Mouse (Mus musculus) cerebellum, adult 9-10 months (tissue): ENCODE results near the gene Prkag1.

Experiments used
- DNase-seq: peaks from one replicate; pipeline ENCODE4 v3.0.0; 2022

The Prkag1 gene

DNA sequence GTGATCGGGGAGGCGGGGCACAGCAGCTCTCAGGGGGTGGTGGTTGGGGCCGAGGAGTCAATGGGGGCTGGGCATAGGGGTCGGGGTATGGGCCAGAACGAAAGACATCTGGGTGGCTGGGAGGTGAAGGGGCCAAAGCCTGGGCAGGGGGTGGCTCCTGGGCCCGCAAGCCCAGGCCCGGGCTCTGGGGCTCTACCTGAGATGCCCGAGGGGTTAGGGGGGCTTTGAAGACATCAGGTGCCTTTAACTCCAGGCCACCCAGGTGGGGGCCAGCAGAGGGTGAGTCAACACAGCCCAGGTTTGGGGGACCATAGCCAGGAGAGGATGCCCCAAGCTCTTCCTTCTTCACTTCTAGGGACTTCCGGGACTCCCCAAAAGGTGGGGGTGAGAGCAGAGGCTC lies 21.4 kb upstream of the Prkag1 start:
- no peak for DNase-seq

DNA sequence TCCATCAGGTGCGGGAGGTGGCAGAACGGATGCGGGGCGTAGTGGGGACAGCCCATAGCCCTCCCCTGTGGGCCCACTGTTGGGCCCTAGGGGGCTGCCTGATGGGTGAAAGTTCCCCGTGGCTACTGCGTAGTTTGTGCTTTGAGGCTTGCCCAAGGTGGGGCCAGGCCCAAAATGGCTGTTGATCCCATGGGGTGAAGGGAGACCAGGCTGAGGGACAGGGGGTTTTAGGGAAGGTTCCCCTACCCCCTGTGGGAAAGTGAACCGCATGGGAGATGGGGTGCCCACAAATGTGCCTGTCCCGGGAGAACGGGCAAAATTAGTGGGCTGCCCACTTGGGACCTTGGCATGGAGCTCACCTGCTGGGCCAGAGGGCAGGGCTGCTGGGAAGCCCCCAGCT lies 20.8 kb upstream of the Prkag1 start:
- no peak for DNase-seq

DNA sequence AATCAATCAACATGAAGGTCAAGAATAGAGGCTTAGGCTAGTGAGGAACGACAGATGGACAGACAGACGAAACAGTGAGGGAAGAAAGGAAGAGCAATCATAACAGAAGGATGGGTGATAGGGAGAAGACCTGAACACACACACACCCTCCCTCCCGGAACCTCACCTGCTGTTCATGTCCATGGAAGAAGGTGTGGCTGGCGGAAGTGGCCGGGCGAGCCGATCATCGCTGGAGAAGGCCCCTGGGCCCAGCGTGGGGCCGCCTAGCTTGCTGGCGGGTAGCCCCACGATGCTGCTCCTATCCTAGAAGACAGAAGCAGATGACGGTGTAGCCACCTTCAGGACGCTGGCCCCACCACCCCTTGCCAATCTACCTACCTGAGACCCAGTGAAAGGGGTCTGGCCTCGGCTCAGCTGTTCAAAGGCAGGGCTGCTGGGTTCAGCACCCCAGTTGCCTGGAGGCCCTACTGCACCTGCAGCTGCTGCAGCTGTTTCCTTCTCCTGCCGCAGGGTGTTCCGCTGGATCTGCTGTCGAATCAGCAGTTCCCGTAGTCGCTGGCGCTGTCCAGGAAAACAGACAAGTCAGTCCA lies 20.0 kb upstream of the Prkag1 start:
- DNase-seq = no peak

DNA sequence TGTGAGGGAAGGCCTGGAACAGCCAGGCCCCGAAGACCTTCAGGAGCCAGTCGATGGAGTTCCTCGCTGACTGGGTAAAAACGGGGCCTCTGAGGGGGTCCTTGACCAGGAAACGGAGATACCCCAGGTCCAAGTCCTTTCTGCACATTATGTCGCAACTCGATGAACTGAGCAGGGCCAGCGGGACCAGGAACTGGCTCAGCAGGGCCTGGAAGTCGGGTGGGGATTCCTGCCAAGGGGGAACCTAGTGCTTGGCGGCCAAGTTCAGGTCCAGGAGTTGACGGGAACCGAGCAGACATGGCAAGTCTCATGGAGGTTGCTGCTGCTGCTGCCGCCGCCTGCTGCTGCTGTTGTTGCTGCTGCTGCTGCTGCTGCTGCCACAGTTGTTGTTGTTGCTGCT lies 19.3 kb upstream of the Prkag1 start:
- no peak for DNase-seq

DNA sequence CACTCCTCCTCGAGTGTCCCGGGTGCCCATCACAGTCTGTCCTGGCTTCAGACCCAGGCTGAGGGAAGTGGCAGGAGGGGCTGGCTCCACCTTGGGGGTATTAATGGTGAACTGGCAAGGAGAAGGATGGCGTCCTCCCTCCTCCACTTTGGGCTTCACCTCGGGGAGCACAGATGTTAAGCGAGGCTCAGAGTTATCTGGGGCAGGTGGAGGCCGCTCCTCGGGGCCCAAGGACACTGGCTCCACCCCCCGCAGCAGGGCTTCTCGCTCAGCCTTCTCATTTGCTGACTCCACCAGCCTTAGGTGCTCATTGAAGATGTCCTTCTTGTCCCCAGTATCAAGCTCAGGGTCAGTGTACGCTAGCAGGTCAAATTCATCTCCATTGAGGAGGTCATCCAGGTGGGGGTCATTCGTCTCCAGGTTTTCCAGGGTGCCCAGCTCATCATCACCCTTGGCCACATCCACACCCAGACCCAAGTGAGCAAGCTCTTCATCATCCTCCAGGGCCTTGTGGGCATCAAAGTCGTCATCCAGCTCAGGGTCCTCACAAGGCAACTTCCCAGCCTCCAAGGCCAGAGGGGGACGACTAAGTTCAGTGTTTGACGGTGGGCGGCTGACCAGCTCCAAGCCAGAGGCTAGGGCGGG lies 18.8 kb upstream of the Prkag1 start:
- DNase-seq = no peak

DNA sequence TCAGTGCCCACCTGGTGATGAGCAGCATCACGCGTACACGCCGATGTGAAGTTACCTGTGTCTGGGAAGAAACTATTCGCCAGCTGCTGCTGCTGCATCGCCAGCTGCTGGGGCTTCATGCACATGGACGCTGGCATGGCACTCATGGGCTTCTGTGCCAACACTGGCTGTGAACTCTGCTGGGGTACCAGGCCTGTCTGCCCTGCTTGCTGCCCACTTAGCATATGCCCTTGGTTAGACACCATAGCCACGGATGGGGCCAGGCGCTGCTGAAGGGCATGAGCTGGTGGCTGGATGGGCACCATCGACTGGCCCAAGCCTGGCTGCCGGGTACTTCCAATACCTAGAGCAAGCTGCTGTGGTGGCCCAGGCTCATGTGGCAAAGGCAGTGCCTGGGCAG lies 17.8 kb upstream of the Prkag1 start:
- DNase-seq = no peak

DNA sequence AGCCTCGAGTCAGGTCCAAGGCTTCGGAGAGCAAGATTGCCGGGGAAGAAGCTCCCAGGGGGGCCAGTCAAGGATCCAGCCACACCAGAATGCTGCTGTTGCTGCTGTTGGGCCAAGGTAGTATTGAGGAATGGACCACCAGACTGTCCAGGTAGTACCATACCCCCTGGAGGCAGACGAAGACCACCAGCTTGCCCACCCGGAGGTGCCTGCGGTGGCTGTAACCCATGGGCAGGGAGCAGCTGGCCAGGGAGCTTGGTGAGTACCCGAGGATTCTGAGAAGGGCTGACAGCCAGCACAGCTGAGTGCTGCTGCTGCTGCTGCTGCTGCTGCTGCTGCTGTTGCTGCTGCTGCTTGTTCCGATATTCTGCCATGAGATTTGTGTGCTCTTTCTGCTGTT lies 14.8 kb upstream of the Prkag1 start:
- DNase-seq = no peak

DNA sequence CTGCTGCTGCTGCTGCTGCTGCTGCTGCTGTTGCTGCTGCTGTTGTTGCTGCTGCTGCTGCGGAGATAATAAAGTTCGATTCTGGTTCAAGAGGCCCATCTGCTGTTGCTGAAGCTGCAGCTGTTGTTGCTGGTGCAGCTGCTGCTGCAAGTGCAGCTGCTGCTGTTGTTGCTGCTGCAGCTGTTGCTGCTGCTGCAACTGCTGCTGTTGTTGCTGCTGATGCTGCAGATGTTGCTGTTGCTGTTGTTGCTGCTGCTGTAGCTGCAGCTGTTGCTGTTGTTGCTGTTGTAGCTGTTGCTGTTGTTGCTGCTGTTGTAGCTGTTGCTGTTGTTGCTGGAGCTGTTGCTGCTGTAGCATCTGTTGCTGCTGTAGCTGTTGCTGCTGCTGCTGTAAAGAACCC lies 13.8 kb upstream of the Prkag1 start:
- DNase-seq = no peak

DNA sequence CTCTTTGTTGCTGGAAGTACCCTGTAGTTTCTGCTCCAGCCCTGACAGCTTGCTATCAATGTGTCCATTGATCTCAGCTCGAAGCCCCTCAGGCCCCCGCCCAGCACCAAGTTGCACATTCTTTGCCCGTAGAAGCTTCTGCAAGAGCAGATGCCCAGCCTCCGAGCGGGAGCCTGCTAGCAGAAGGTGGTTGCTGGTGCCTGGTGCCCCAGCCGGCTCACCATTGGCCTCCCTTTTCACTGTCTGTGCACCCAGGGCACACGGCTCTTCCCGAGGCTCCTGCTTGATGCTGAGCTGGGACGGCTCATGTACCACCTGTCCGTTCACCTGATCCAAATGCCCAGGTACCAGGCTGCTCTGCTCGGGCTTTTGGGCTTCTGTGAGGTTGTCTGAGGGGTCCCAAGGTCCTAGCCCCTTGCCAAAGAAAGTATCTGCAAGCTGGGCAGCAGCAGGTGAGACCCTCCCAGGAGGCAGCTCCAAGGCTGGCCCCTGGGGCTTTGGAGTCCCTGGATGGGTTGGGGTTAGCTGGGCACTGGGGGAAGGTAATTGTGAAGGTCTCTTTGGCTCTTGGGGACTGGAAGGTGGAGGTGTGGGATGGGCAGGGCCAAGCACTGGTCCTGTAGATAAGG lies 12.4 kb upstream of the Prkag1 start:
- no peak for DNase-seq

DNA sequence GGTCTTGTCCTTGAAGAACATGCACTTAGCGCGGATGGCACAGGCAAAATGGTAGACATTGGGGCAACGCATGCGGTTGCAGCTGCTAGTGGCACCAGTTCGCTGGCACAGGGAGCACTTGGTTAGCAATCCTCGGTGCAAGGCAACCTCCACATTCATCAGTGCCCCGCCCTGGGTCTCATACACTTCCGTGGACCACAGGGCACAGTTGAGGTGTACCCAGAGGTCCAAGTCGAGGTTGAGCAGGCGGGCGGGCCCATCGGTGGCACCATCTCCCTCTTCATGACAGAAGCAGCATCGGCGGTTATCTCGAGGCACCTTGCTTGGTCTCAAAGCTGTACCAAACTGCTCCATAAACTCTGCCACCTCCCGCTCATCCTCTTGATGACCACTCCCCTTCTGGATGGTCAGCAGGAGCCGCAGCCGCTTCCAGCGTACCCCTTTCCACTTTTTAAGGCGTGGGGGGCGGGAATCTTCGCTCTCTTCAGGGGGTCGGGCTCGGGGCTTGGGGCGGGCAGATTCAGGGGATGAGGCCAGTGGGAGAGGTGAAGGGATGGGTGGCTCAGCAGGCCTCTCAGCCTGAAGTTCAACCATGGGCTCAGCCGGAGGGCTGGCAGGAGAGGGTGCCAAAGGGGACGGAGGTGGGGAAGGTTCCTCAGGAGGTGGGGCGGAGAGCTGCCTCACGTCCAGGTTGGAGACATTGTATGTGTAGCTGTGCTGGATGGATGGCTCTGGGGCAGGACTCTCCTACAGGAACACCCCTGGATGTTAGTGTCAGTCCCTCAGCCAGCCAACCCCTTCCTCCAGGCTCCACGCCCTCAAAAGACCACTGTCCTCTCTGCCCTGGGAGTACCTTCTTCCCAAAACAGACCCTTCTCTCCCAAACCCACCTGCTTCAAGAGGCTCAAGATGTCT lies 8.6 kb upstream of the Prkag1 start:
- DNase-seq = no peak

DNA sequence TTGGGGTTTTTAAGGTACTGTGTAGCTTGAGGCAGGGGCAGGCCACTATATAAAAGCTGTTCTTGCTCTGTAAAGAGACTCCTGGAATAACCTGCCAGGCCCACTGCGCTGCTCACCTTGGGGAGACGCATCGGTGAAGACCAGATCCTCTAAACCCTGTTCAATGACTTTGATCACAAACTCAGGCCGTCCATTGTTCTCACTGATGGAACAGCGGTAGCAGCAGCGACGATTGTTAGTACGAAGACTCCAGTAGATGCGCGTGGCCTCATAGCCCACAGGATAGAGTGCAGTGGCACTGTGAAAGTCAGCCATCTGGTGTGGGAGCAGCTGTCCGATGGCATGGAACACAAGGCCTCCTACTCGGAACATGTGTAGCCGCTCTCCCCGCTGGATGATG lies 7.8 kb upstream of the Prkag1 start:
- DNase-seq = no peak

DNA sequence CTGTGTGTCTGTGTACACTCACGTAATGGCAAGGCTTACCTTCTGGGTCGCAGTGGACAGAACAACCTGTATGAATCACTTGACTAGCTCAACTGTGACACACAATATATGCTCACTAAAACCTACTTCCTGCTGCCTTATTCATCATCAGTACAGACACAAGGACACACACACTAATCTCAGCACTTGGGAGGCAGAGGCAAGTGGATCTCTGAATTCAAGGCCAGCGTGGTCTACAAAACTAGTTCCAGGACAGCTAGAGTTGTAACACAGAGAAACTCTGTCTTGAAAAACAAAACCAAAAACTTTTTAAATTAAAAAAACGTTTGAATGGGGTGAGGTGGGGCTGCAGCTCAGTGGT lies 6.4 kb upstream of the Prkag1 start:
- no peak for DNase-seq

DNA sequence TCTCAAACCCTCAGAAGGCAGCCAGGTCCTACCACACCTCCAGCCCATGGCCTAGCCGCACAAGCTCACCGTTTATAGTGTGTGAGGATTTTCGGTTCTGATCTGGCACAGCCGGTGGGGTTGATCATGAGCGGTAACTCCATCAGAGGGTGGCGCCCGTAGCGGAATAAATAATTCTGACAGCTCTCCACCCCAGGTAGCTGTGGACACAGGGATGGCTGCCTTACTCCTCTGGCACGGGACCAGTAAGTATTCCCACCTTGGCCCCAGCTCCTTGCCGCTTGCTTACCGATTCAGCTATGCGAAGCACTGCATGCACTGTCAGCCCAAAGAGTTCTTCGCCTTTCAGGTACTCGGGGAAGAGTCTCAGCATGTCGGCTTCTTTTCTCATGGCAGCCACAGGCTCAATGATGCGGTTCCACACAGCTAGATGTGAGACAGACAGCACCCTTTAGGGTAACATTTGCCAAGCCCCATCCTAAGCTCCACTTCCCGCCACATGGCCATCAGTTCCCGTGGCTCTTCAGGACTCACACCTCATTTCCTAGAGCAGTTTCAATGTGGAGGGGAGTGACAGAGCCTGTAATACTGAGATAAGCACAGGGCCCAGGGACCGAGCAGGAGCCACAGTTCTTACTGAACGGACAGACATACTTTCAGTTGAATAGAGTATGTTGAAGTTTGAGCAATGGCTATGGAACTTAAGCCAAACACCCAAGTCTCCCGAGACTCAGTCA lies 5.9 kb upstream of the Prkag1 start:
- DNase-seq = no peak

DNA sequence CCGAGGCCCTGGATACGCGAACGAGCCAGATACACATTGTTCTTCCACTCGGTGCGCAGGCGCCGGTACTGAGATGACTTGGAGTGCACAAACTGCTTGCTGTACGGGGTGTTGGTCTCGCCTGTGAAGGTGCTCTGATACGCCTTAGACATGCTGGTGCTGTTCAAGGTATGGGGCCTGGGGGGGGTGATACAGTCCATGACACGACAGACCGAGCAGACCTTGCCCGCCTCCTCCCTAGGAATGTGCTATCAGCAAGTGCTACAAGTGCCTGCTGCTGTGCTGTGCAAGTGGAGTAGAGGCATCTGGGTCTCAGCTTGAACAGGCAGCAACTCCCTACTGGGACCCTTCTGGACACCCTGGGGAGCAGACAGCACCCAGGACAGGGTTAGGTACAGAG lies 4.0 kb upstream of the Prkag1 start:
- DNase-seq = no peak

DNA sequence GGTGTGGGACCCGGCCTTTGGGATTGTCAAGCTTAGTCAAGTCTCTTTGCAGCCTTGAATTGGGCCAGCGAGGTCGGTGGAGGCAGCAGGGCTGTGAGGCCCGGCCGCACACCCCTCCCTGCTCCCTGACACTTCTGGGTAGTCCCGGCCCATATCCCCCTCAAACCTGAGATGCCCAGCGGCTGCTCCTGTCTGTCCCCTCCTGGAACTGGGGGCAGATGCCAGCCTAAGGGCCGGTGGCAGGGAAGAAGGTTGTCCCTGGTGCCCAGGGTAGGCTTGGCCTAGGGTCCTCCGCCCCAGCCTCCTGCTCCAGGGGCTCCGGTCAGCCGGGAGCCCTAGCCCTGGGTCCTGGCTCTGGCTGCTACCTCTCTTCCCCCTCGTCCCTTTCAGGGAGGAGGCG lies 2.7 kb upstream of the Prkag1 start:
- DNase-seq = no peak

DNA sequence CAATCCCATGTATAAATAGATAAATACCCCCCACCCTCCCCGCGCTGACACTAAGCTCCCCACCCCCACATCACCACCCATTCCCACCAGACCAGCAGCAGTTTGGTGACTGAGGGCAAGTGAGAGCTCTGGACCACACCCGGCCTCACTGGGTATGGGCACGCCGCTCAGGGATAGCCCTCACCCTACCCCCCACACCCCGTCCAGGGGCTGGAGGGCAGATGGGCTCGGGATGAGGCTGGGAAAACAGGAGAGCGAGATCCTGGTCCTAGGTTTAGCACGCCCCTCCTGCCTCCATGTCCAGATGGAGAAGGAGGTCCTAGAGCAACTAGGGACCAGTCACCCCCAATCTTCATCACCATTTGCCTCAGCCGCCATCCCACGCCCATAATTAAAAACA lies 2.0 kb upstream of the Prkag1 start:
- DNase-seq = no peak

DNA sequence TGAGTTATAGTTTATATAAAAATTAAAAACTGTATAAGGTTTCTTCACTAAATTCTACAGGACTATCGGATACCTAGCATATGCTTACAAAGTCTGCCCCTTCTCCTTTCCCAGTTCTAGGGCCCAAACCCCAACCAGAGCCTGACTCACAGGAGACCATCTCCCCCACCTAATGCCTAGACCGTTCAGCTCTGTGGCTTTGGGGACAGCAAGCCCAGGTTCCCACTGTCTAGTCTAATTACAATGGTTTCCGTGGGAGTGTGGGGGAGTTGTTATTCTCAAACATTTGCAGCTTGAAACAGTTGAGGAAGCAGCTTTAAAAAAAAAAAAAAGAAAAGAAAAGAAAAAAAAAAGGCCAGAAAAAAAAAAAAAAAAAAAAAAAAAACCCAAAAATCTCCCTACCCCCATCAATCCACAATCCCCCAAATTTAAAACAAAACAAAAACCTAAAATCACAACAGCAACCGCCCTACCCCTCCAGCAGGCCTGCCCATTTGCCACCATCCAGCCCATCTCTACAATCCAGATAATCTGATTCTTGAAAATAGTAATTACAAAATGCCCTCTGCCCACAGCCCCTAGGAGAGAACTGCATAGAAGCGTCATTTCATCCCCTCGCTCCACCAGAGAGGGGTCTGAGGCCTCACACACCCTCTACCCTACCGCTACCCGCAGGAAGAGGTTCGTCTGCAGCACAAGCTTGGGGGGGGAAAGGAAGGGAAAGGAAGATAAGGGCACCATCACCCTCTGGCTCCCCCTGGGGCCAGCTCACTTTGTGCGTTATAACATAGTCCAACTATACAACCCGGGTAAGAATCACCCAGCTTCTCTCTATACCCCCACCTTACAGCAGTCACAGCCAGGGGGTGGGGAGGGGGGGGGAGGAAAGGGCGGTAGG lies 1.1 kb upstream of the Prkag1 start:
- no peak for DNase-seq

DNA sequence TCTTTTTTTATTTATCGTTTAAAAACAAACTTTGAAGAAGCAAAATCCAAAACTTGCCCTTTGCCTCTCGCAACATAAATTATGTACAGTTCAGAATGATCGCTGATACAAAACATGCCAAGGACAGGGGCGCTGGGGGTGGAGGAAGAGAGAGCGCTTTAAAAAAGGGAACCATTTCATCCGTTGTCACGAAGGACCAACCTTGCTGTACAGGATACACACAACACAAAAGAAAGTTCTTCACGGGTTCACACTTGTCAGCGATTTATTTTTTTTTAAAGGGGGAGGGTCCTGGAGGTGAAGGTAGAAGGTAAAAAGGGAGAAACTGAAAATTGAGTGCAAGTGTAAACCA lies 339 bp upstream of the Prkag1 start:
- DNase-seq = no peak

DNA sequence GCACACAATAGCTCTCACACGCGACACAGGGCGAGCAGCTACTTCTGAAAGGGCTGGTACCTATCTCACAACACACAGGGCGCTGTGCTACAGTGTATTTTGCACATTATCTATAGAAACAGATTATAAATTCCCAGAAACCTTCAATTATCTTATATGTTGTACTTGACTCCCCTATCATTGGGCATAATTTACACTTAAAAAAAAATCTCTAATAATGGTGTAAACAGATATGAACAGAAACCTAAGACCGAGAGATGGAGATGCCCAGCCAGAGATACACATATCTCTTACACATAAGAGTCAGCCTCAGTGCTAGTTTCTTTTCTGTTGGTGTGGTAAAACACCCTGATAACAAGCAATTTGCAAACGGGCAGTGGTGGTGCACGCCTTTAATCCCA lies 3.7 kb downstream of the Prkag1 start:
- DNase-seq = no peak

DNA sequence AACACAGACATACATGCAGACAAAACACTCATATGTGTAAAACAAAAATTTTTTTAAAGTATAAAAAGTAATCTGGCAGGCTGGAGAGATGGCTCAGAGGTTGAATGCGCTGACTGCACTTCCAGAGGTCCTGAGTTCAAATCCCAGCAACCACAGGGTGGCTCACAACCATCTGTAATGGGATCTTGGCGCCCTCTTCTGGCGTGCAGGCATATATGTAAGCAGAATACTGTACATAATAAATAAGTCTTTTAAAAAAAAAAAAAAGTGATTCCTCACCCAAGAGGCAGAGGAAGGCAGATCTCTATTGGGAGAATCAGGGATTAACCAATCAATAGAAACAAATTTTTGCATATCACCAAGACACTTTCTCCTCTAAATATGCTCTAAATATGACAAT lies 7.9 kb downstream of the Prkag1 start:
- no peak for DNase-seq

DNA sequence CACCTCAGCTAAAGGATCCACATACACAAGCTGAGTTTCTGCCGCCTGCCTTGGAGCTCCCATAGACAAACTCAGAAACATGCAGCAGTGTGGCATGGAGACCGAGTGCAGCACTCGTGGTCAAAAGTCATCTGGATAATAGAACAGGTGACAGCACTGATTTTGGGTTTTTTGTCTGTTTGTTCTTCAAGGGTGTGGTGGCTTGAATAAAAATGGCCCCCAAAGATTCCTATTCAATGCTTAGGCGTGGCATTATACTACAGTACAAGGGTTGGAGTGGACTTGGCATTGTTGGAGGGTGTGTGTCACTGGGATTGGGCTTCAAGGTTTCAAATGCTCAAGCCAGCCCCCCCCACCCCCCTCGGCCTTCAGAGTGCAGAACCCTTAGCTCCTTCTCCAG lies 9.2 kb downstream of the Prkag1 start:
- DNase-seq = no peak

DNA sequence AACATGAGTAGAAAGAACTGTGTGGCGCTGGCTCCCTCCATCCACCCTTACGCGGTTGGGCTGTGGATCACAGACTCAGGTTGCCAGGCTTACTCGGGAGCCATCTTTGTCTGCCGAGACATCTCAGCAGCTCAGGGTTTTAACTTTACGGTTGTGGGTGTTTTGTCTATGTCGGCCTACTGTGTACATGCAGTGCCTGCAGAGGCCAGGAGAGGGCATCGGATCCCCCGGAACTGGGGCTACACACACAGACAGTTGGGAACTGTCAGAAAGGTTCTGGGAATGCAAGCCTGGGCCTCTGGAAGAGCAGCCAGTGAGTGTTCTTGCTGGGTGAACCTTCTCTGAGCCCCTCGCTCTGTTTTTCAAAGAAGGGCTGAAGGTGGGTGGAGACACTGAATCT lies 9.9 kb downstream of the Prkag1 start:
- no peak for DNase-seq
